Mouse (Mus musculus): Measurements from ENCODE around the gene Dnajc6. TPM values are rescaled to one million over a fixed set of nuclear protein-coding genes. Genes with fewer than 3 reads are reported as not detected.

Dnajc6 gene
- polyA plus RNA-seq, 1 experiment from 2014 or later = 66.1 TPM

DNA sequence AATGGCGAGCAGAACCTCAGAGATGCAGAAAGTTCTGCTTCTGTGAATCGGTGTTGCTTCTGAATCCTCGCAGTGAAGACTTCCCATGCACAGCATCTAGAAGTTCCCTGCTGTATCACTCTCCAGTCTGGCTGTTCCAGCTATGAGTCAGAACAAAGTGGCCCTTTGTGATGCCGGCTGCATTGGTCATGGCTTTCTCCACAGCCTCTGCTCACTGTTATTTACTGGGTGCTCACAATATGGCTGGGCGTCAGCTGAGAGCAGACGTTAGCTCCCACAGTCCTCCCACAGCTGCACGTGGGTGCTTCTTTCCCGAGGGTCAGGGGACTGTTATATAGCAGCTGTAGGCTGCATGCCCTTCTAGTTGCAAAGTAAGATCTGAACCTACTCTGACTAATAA, 92.5 kb downstream of the Dnajc6 start:
- no peak overlapping the region for H3K4me3 ChIP-seq (ENCODE audit: low read length)
- peaks cover 5% of the 10 kb centered on the region for H3K4me1 ChIP-seq (ENCODE audit: control insufficient read depth, insufficient read depth, low read depth, low read length)
- no peak overlapping the region for H3K9ac ChIP-seq (ENCODE audit: low read depth, low read length)
- no peak overlapping the region for H3K27ac ChIP-seq (ENCODE audit: low read depth, low read length)
- H3K27me3 ChIP-seq (replicated peaks; ENCODE audit: control insufficient read depth, insufficient read depth, low read length) = no peaks in the 10 kb centered on the region
- H3K9me3 ChIP-seq (ENCODE audit: control insufficient read depth, low read length) = no peaks in the 10 kb centered on the region
- ATAC-seq = no peak
- no peak overlapping the region for H3K4me2 ChIP-seq (ENCODE audit: low read length)
- H3K36me3 ChIP-seq (ENCODE audit: control insufficient read depth, insufficient read depth, low read length) = no peaks in the 10 kb centered on the region
- WGBS = 52% methylated on average over 8 of the region's 8 CpGs

DNA sequence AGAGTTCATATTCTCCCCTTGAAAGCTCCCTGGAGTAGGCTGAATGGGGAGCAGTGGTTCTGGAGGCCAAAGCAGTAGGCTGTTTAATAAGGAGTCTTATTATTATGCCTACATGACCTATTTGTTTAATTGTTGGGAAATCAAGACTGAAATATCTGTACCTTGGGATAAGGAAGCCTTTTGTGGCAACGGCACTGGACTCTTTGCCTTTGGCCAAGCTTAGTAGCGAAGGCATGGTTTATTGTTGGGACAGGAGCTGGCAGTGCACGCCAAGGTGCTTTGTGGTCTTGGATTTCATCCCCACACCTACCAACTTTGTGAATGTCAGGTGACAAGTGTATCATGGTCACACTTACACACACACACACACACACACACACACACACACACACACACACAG, 93.3 kb downstream of the Dnajc6 start:
- H3K4me3 ChIP-seq (ENCODE audit: low read length) = no peak overlapping the region
- no peaks in the 10 kb centered on the region for H3K9me3 ChIP-seq (ENCODE audit: control insufficient read depth, low read length)
- H3K4me1 ChIP-seq (ENCODE audit: control insufficient read depth, insufficient read depth, low read depth, low read length) = peaks cover 4% of the 10 kb centered on the region
- no peaks in the 10 kb centered on the region for H3K36me3 ChIP-seq (ENCODE audit: control insufficient read depth, insufficient read depth, low read length)
- no peak overlapping the region for H3K9ac ChIP-seq (ENCODE audit: low read depth, low read length)
- no peak for ATAC-seq
- no peaks in the 10 kb centered on the region for H3K27me3 ChIP-seq (replicated peaks; ENCODE audit: control insufficient read depth, insufficient read depth, low read length)
- H3K4me2 ChIP-seq (ENCODE audit: low read length) = no peak overlapping the region
- WGBS = 93% methylated on average over 3 of the region's 3 CpGs
- H3K27ac ChIP-seq (ENCODE audit: low read depth, low read length) = no peak overlapping the region

DNA sequence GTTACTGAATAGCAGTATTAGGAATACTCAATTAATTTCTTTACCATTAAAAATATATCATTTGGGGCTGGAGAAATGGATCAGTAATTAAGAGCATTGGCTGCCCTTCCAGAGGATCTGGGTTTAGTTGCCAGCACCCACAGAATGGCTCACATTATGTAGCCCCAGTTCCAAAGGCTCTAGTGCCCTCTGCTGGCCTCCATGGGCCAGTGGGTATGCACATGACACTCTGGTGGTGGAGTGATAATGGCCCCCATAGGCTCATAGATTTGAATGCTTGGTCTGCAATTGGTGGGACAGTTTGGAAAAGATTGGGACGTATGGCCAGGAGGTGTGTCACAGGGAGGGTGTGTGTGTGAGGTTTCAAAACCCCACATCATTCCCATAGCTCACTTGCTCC, 95.0 kb downstream of the Dnajc6 start:
- no peaks in the 10 kb centered on the region for H3K9me3 ChIP-seq (ENCODE audit: control insufficient read depth, low read length)
- H3K27ac ChIP-seq (ENCODE audit: low read depth, low read length) = no peak overlapping the region
- H3K4me1 ChIP-seq (ENCODE audit: control insufficient read depth, insufficient read depth, low read depth, low read length) = no peaks in the 10 kb centered on the region
- ATAC-seq = no peak
- no peaks in the 10 kb centered on the region for H3K27me3 ChIP-seq (replicated peaks; ENCODE audit: control insufficient read depth, insufficient read depth, low read length)
- no peak overlapping the region for H3K9ac ChIP-seq (ENCODE audit: low read depth, low read length)
- H3K4me2 ChIP-seq (ENCODE audit: low read length) = no peak overlapping the region
- no peaks in the 10 kb centered on the region for H3K36me3 ChIP-seq (ENCODE audit: control insufficient read depth, insufficient read depth, low read length)
- no peak overlapping the region for H3K4me3 ChIP-seq (ENCODE audit: low read length)
- 93% methylated on average over 1 of the region's 1 CpGs for WGBS

DNA sequence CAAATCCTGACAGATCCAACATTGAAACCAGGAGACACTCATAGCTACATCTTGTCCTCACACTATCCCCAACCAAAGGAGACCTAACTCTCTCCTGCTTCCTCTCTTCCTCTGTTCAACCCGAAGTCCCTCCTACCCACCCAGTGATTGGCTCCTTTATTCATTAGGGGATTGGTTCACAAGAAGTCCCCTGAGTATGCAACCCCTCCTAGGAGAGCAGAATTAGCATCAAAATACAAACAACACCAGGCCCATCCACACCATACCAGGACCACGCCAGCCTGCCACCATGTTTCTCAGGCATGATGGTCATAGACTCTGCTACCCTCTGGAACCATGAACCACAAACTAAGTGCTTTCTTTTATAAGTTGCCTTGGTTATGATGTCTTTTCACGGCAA, 96.0 kb downstream of the Dnajc6 start:
- no peak overlapping the region for H3K27ac ChIP-seq (ENCODE audit: low read depth, low read length)
- no peaks in the 10 kb centered on the region for H3K9me3 ChIP-seq (ENCODE audit: control insufficient read depth, low read length)
- H3K4me2 ChIP-seq (ENCODE audit: low read length) = no peak overlapping the region
- no peak overlapping the region for H3K9ac ChIP-seq (ENCODE audit: low read depth, low read length)
- no peak overlapping the region for H3K4me3 ChIP-seq (ENCODE audit: low read length)
- no peaks in the 10 kb centered on the region for H3K36me3 ChIP-seq (ENCODE audit: control insufficient read depth, insufficient read depth, low read length)
- no peaks in the 10 kb centered on the region for H3K27me3 ChIP-seq (replicated peaks; ENCODE audit: control insufficient read depth, insufficient read depth, low read length)
- ATAC-seq = no peak
- 78% methylated on average over 3 of the region's 3 CpGs for WGBS
- H3K4me1 ChIP-seq (ENCODE audit: control insufficient read depth, insufficient read depth, low read depth, low read length) = no peaks in the 10 kb centered on the region

DNA sequence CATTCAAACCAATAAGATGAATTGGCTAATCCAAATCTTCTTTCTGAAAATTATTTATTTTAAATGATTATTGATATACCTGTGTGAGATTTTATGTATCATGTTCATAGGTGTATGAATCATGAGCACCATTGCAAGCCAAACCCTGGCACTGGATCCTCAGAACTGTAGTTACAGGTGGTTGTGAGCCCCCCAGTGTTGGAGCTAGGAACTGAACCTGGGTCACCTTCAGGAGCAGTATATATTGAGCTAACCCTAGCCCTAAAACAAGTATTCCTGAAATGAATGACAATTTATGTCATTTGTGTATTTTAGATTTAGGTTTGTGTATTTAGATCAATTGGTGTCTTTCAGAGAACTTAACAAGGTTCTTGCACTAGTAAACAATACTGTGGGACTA, 105.3 kb downstream of the Dnajc6 start:
- H3K36me3 ChIP-seq (ENCODE audit: control insufficient read depth, insufficient read depth, low read length) = no peaks in the 10 kb centered on the region
- no peak for ATAC-seq
- no peaks in the 10 kb centered on the region for H3K27me3 ChIP-seq (replicated peaks; ENCODE audit: control insufficient read depth, insufficient read depth, low read length)
- no peak overlapping the region for H3K27ac ChIP-seq (ENCODE audit: low read depth, low read length)
- H3K9me3 ChIP-seq (ENCODE audit: control insufficient read depth, low read length) = no peaks in the 10 kb centered on the region
- no peak overlapping the region for H3K4me2 ChIP-seq (ENCODE audit: low read length)
- no peak overlapping the region for H3K9ac ChIP-seq (ENCODE audit: low read depth, low read length)
- no peaks in the 10 kb centered on the region for H3K4me1 ChIP-seq (ENCODE audit: control insufficient read depth, insufficient read depth, low read depth, low read length)
- no peak overlapping the region for H3K4me3 ChIP-seq (ENCODE audit: low read length)

DNA sequence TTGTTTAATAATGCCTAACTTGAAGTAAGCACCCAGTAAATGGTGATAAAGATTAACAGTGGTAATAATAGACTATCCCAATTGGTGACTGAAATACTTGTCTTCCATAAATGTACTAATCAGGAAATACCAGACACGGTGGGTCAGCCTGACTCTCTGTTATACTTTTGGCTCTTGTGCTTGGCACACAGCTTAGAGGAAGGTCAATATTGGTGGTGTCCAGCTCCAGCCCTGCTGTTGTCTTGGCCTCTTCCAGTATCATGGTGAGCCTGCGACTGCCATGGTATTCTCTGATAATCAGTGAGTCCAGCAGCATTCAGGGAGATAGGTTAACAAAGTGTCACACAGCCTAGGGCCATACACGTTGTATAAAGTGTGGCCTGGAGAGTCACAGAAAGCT, 107.2 kb downstream of the Dnajc6 start:
- Histone ChIP-seq H3K27me3 (replicated peaks; ENCODE audit: control insufficient read depth, insufficient read depth, low read length) (no peaks in the 10 kb centered on the region), H3K9me3 (ENCODE audit: control insufficient read depth, low read length) (no peaks in the 10 kb centered on the region), H3K4me1 (ENCODE audit: control insufficient read depth, insufficient read depth, low read depth, low read length) (no peaks in the 10 kb centered on the region), H3K9ac (ENCODE audit: low read depth, low read length) (no peak overlapping the region), H3K36me3 (ENCODE audit: control insufficient read depth, insufficient read depth, low read length) (no peaks in the 10 kb centered on the region; the same call in 1 of the 2 replicates), H3K4me3 (ENCODE audit: low read length) (no peak overlapping the region), H3K4me2 (ENCODE audit: low read length) (no peak overlapping the region), H3K27ac (ENCODE audit: low read depth, low read length) (no peak overlapping the region)
- 78% methylated on average over 3 of the region's 3 CpGs for WGBS
- no peak for ATAC-seq

DNA sequence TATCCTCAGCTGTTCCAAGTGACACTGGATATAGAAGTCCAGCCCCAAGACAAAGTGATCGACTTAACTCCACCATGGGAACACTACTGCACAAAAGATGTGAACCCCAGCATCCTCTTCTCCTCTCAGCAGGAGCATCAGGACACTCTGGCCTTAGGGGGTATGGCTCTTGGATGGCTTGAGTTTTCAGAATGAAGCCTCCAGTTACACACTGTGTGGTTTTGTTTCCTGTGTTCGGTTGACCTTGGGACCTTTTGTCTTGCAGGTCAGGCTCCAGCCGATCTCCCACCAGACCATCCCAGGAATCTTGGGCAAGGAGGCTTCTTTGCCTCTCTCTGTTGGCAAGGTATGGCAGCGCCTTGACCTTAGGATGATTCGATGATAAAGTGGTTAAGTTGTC, 120.1 kb downstream of the Dnajc6 start:
- H3K9ac ChIP-seq (ENCODE audit: low read depth, low read length) = no peak overlapping the region
- peaks cover 20% of the 10 kb centered on the region for H3K36me3 ChIP-seq (ENCODE audit: control insufficient read depth, insufficient read depth, low read length)
- H3K4me3 ChIP-seq (ENCODE audit: low read length) = no peak overlapping the region
- WGBS = 82% methylated on average over 5 of the region's 5 CpGs
- no peaks in the 10 kb centered on the region for H3K27me3 ChIP-seq (replicated peaks; ENCODE audit: control insufficient read depth, insufficient read depth, low read length)
- no peaks in the 10 kb centered on the region for H3K4me1 ChIP-seq (ENCODE audit: control insufficient read depth, insufficient read depth, low read depth, low read length)
- ATAC-seq = no peak
- H3K9me3 ChIP-seq (ENCODE audit: control insufficient read depth, low read length) = no peaks in the 10 kb centered on the region
- H3K27ac ChIP-seq (ENCODE audit: low read depth, low read length) = no peak overlapping the region
- H3K4me2 ChIP-seq (ENCODE audit: low read length) = no peak overlapping the region

DNA sequence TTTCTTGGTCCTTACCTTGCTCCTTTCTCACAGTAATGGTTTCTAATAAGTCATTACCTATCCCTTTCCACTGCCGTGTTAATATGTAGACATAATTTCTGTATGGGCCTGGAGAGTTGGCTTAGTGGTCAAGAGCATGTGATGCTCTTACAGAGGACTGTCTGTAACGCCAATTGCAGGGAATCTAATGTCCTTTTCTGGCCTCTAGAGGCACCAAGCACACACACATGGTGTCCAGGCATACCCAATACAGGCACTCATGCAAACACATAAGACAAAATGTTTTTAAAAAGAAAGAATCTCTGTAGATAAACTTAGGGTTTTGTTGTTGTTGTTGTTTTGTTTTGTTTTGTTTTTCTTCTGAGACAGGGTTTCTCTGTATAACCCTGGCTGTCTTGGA, 121.3 kb downstream of the Dnajc6 start:
- WGBS = 67% methylated on average over 2 of the region's 2 CpGs
- Histone ChIP-seq H3K27me3 (replicated peaks; ENCODE audit: control insufficient read depth, insufficient read depth, low read length) (no peaks in the 10 kb centered on the region), H3K4me1 (ENCODE audit: control insufficient read depth, insufficient read depth, low read depth, low read length) (no peaks in the 10 kb centered on the region), H3K9ac (ENCODE audit: low read depth, low read length) (no peak overlapping the region), H3K36me3 (ENCODE audit: control insufficient read depth, insufficient read depth, low read length) (peaks cover 27% of the 10 kb centered on the region), H3K4me2 (ENCODE audit: low read length) (no peak overlapping the region), H3K9me3 (ENCODE audit: control insufficient read depth, low read length) (no peaks in the 10 kb centered on the region), H3K4me3 (ENCODE audit: low read length) (no peak overlapping the region), H3K27ac (ENCODE audit: low read depth, low read length) (no peak overlapping the region)
- no peak for ATAC-seq

DNA sequence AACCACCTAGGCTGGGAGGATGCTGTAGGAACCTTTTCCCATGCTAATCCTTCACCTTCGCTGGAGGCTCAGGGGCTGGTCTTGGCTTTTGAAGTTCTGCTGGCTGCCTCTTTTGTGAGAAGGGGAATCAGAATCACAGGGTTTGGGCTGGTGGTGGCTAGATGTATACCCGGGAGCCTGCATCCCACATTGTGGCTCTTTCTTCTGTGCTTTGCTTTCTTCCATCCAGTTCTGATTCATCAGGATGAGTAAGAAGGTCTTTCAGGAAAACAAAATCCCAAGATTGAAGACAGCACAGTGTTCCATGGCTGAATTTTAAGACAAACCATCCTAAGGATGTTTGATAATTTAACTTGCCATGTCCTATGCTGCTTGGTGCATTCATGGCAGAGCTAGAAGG, 123.8 kb downstream of the Dnajc6 start:
- H3K36me3 ChIP-seq (ENCODE audit: control insufficient read depth, insufficient read depth, low read length) = peaks cover 15% of the 10 kb centered on the region; the same call in 1 of the 2 replicates
- 53% methylated on average over 2 of the region's 2 CpGs for WGBS
- H3K27me3 ChIP-seq (replicated peaks; ENCODE audit: control insufficient read depth, insufficient read depth, low read length) = no peaks in the 10 kb centered on the region
- no peak overlapping the region for H3K27ac ChIP-seq (ENCODE audit: low read depth, low read length)
- no peak overlapping the region for H3K9ac ChIP-seq (ENCODE audit: low read depth, low read length)
- no peaks in the 10 kb centered on the region for H3K4me1 ChIP-seq (ENCODE audit: control insufficient read depth, insufficient read depth, low read depth, low read length)
- H3K9me3 ChIP-seq (ENCODE audit: control insufficient read depth, low read length) = no peaks in the 10 kb centered on the region
- no peak for ATAC-seq
- H3K4me2 ChIP-seq (ENCODE audit: low read length) = no peak overlapping the region
- H3K4me3 ChIP-seq (ENCODE audit: low read length) = no peak overlapping the region

DNA sequence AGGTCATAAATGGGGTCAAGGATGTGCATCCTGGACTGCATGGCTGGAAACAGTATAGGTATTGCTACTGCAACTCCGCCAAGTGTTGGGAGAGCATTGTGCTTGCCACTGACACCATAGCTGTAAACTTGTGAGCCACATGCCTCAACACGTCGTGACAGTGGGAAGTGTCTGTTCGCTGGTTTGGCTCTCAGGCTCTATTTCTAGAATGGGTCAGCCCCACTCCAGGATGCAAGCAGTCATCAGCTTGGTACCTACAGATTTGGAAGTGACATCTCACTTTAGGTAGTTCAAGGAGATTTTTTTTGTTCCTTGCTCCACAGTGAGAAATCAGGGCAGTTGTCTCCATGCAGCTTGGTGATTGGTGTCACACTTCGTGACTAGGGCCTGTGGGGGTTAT, 124.8 kb downstream of the Dnajc6 start:
- ATAC-seq = no peak
- H3K4me1 ChIP-seq (ENCODE audit: control insufficient read depth, insufficient read depth, low read depth, low read length) = no peaks in the 10 kb centered on the region
- H3K9ac ChIP-seq (ENCODE audit: low read depth, low read length) = no peak overlapping the region
- H3K9me3 ChIP-seq (ENCODE audit: control insufficient read depth, low read length) = no peaks in the 10 kb centered on the region
- H3K4me2 ChIP-seq (ENCODE audit: low read length) = no peak overlapping the region
- no peaks in the 10 kb centered on the region for H3K27me3 ChIP-seq (replicated peaks; ENCODE audit: control insufficient read depth, insufficient read depth, low read length)
- no peak overlapping the region for H3K27ac ChIP-seq (ENCODE audit: low read depth, low read length)
- H3K4me3 ChIP-seq (ENCODE audit: low read length) = no peak overlapping the region
- 91% methylated on average over 5 of the region's 5 CpGs for WGBS
- peaks cover 16% of the 10 kb centered on the region for H3K36me3 ChIP-seq (ENCODE audit: control insufficient read depth, insufficient read depth, low read length)

Data from hindbrain, embryonic 16.5 days (tissue).